Mouse (Mus musculus) myocyte (in vitro differentiated cells): ENCODE data around the gene Ubald1.

Experiments used
- CEBPB ChIP-seq: IDR thresholded peaks from 2 replicates; pipeline ENCODE4 v1.6.1; 2011; ENCODE audit warnings: mild to moderate bottlenecking, moderate library complexity; ENCODE audit not compliant: poor library complexity, insufficient read depth, severe bottlenecking
- E2F4 ChIP-seq: IDR thresholded peaks from one replicate; pipeline ENCODE4 v1.6.1; 2011; ENCODE audit warnings: mild to moderate bottlenecking, control low read depth, moderate library complexity; ENCODE audit not compliant: insufficient read depth
- MAX ChIP-seq: IDR thresholded peaks from one replicate; pipeline ENCODE4 v1.6.1; 2011; ENCODE audit warnings: low read depth, mild to moderate bottlenecking, control low read depth
- MYOD1 ChIP-seq, 3 experiments: IDR thresholded peaks; one replicate each; pipeline ENCODE4 v1.6.1; 2011; ENCODE audit warnings: control low read depth in 2 of 3, low read depth in 2 of 3, mild to moderate bottlenecking in 2 of 3, moderate library complexity in 1 of 3; ENCODE audit not compliant: insufficient read length in 2 of 3, control insufficient read depth in 1 of 3
- MYOG ChIP-seq, 3 experiments: IDR thresholded peaks; one replicate each; pipeline ENCODE4 v1.6.1; 2011; ENCODE audit warnings: control low read depth in 2 of 3, low read depth in 2 of 3, mild to moderate bottlenecking in 2 of 3; ENCODE audit not compliant: insufficient read length in 2 of 3, control insufficient read depth in 1 of 3, insufficient read depth in 1 of 3
- POLR2A ChIP-seq: IDR thresholded peaks from one replicate; pipeline ENCODE4 v1.6.1; 2011; ENCODE audit warnings: low read depth, mild to moderate bottlenecking, control low read depth, moderate library complexity; ENCODE audit not compliant: insufficient read length
- POLR2AphosphoS2 ChIP-seq: IDR thresholded peaks from one replicate; pipeline ENCODE4 v1.6.1; 2011; ENCODE audit warnings: low read depth, control low read depth; ENCODE audit not compliant: insufficient read length
- SRF ChIP-seq: IDR thresholded peaks from one replicate; pipeline ENCODE4 v1.6.1; 2011; ENCODE audit warnings: low read depth; ENCODE audit not compliant: control insufficient read depth, insufficient read length
- TCF12 ChIP-seq: IDR thresholded peaks from one replicate; pipeline ENCODE4 v1.6.1; 2011; ENCODE audit warnings: mild to moderate bottlenecking, control low read depth; ENCODE audit not compliant: poor library complexity, insufficient read depth, severe bottlenecking
- TCF3 ChIP-seq: IDR thresholded peaks from one replicate; pipeline ENCODE4 v1.6.1; 2011; ENCODE audit warnings: low read depth, control low read depth; ENCODE audit not compliant: insufficient read length
- USF1 ChIP-seq: IDR thresholded peaks from one replicate; pipeline ENCODE4 v1.6.1; 2011; ENCODE audit warnings: low read depth, mild to moderate bottlenecking, control low read depth, moderate library complexity

DNA sequence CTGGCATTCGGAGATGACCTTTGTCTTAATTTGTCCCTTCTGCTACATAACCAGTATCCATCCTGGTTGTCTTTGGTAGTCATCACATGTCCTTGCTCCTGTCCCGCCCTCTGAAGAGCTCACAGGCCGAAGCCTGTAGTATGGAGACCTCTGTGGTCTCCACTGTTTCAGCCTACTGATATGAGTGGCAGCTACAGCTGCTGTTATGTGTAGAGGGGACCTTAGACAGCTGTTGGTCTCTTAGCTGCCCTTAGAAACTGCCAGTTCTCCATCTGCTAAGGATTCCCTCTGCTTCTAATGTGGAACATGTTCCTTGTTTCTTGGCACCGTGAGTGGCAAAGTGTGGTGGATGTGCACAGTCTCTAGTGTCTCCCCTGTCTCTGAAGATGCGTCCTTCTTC, 43.9 kb upstream of the Ubald1 start:
- TF ChIP-seq E2F4 = no peak
- no peak for TF ChIP-seq POLR2A
- TF ChIP-seq MYOD1 (IDR thresholded peaks at IDR 0.05; ENCODE audit: control insufficient read depth in 1 of 3, insufficient read length in 2 of 3, low read depth in 2 of 3) = peak; percentile 95 to 98 (median 97)
- peak; percentile 34 for TF ChIP-seq TCF12
- TF ChIP-seq POLR2AphosphoS2 = no peak
- TF ChIP-seq SRF = no peak
- no peak for TF ChIP-seq CEBPB
- TF ChIP-seq TCF3 = peak; percentile 62
- no peak for TF ChIP-seq USF1
- no peak for TF ChIP-seq MAX
- TF ChIP-seq MYOG (IDR thresholded peaks at IDR 0.05; ENCODE audit: control insufficient read depth in 1 of 3, insufficient read depth in 1 of 3, insufficient read length in 2 of 3, low read depth in 2 of 3) = peak in 2 of 3 experiments; percentile 65 to 91
